Mouse (Mus musculus) liver (tissue): Measurements from ENCODE around the gene Il1rapl2.
A peak's percentile ranks its signal among the peaks of the same experiment; 100 is the strongest.

Experiments used
- DNase-seq: peaks from one replicate; pipeline ENCODE4 v3.0.0-alpha.2; 2020; ENCODE audit warnings: mixed read lengths

Gene Il1rapl2

DNA sequence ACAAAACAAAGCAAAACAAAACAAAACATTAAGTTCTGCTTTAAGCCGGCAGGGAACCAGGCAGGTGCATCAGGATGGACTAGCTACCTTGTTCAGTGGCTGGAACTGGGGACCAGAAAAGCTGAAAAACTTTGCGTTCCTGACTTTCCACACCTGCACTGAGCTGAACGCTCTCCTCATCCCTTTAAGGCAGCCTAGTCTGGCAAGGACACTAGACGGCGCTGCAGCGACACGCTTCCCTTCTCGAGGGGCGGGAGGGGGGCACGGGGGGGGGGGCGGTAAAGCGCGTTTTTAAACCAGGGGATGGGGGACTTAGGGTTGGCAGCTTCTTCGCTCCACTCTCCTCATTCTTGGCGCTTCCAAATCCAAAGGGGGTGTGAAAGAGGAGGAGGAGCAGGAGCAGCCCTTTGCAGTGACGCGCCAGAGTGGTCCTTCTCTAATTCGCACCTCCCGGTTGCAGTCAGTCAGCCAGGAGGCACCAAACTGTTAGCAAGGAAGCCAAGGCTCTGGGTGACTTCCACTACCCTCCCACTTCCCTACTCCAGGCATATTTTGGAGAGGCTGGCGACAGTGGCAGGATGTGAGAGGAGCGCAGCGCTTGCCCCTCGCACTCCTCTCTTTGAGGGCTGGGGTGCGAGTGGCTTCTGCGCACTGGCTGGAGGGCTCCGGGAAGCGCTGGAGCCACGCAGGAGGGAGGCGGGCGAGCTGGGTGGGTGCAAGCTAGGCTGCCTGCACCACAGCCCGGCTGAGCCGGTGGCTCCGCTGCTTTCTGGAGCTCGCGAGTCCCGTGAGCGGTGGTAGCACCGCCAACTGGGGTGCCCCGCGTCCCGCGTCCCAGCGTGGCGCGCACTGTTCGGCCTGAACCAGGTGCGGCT is at the start of gene Il1rapl2:
Gene Il1rapl2, plus strand, starts transcription at position 288 of the 875 bp plus-strand sequence.
- DNase-seq: peak; percentile 12

DNA sequence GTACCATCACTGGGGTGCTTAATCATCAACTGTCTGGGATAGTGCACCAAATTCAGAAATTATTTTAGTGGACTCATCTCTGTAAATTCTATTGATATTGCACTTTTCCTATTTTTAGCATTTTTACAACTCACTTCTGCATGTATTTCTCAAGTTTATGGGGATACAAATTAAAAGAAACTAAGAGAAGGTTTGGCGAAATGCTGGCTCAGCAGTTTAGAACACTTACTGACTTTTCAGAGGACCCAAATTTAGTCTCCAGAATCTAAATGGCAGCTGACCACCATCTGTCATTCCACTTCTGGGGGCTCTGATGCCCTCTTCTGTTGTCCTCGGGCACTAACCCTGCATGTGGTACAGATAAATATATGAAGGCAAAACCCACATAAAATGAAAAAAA is 22.1 kb upstream of the Il1rapl2 start:
- DNase-seq: no peak

DNA sequence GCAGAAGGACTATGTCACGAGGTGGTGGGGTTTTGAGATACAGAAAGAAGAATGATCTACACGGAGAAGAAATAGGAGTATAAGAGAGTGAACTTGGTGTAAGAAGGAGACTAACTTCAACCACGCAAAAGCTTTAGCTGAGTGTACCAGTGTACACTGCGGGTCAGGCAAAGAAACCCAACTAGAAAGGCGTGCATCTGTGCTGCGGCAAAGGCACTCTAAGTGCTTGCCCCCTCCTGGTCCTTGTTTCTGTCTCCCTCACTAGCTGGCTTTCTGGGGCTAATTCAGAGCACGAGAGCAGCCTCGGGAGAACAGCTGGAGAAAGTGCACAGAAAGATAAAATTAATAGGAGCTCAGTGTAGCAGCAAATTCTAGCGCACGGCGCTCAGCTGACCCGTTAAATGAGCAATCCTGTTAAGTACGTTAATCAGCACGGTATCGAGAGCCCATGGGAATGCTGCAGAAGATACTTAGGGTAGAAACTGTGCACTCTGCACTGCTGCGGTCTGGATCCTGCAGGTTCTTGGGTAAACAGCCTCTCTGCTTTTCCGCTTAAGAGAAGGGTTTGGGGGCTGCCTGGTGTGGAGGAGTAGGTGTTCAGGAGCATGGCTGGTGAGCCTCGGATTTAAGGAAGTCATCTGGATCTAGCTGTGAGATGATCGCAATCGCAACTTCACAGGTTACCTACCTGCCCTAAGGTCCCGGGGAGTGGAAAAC is 778 bp upstream of the Il1rapl2 start:
- DNase-seq: no peak

DNA sequence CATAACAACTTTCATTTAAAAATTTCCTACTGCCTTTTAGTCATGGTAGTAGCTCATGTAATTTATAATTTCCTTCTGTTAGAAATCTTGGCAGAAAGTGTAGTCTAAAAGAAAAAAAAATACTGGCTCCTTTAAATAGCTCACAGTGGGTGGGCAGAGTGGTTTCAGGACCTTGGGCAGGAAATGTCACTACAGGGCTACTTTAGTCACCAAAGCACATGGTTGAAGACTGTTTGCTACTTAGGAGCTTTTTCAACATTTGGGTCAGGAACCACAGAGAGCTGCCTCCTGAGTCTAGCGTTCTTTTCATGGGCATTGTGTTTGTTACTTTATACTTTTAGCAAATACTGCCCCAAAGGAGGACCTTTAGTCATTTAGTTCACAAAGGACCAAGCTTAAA is 12.2 kb downstream of the Il1rapl2 start:
- no peak for DNase-seq

DNA sequence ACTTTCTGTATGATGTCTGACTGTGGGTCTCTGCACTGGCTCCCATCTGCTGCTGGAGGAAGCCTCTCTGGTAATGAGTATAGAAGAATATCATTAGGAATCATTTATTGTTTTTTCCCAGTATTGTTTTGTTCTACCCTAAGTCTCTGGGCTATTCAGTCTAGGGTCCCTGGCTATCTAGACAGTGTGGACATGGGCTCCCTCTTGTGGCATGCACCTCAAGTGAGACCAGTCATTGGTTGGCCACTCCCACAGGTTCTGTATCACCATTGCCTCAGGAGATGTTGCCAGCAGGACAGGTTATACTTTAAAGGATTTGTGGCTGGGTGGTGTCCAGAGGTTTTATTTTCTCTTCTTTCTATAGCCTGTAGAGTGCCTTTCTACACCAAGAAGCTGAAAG is 50.3 kb downstream of the Il1rapl2 start:
- no peak for DNase-seq

DNA sequence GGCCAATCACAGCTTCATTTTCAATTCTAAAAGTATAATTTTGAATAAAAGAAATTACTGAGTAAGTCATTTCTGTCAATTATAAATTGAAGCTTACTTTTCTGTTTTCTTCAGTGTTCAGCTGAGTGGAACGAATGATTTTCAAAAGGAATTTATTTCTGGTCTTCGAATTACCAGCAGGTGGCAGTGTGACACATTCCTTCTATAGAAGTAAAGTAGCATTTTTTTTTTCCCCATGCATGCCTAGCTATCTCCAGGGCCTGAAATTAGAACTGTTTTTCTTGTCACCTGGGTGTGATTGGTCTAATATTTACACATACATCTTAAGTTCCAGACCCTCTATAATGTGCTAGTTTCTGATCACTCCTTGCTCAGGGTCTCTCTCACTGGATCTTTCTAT is 96.6 kb downstream of the Il1rapl2 start:
- DNase-seq: no peak

DNA sequence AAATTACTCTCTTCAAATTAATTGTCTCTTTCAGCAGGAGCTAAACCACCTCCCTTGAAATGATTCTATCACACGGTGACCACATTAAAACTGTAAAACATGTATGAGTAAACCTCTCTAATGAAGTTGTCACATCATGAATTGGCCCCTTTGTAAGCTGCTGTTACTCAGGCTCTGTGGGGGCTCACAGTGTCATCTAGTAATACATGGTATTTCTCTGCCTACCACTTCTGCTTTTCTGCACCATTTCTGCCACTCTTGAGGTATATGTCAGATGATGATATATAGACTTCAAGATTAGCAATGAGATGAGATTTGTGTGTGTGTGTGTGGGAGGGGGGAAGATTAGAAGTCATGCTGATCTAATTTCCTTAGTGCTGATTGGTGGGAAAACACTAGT is 117.6 kb downstream of the Il1rapl2 start:
- DNase-seq: no peak

DNA sequence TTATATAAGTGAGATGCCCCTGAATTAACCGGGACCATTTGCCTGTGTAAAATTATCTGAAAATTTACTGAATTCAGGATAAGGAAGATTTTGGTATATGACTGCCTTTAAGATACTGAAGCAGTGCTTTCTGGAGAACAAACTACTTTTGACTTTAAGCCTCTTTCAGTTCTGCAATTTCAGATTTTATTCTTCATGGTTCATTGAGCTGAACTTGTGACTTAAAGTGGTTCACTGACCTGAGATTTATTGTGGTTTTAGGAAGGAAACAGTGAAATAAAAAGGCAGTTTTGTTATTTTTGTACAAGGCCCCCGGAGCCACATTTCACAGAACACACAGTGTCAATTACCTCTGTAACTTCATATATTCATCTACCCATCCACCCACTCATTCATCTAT is 129.6 kb downstream of the Il1rapl2 start:
- DNase-seq: no peak

DNA sequence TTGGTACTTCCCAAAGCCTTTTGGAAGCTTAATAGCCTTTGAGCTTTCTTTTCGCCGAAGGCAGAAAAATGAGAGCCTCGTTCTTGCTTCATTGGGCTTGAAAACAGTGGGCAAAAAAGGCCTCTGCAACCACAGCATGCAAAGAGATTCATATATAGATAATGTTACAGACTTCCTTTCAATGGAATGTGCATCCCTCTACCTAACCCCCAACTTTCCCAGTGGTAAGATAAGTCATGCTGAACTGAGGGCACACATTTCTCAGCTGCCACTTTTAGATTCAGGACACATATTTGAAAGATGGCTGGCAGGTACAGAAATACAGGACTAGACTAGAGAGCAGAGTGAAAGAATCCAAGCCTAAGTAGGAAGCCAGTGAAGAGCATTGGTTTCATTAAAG is 185.1 kb downstream of the Il1rapl2 start:
- DNase-seq: no peak

DNA sequence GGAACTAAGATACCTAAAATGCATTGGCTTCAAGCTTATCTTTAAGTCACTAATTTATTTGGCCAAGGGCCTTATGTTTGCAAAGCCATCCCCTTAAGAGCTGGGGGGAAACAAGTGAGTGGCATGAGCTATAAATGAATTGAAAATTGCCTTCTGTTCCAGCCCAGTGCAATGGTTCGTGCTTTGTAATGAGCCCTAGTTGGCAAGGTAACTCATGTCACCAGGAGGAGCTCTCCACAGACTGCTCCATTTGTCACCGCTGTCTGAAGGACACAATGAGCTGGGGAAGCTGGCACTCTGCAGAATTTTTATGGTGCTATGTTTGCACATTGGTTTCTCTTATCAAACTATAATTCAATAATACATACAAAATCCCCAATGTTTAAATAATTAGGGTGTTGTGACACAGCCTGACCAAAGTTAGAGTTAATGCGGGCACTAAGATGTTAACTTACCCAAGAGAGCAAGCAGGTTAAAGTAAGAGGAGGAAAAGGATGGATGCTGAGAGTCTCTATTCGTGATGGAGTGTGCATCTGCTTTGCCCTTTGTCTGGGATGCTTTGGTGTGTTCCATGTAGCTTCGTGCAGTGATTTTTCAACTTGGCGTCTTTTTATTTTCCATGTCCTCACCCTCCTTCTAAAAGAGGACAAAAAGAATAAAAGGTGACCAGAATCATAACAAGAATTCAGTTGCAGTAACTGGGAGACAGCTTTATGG is 235.2 kb downstream of the Il1rapl2 start:
- no peak for DNase-seq

DNA sequence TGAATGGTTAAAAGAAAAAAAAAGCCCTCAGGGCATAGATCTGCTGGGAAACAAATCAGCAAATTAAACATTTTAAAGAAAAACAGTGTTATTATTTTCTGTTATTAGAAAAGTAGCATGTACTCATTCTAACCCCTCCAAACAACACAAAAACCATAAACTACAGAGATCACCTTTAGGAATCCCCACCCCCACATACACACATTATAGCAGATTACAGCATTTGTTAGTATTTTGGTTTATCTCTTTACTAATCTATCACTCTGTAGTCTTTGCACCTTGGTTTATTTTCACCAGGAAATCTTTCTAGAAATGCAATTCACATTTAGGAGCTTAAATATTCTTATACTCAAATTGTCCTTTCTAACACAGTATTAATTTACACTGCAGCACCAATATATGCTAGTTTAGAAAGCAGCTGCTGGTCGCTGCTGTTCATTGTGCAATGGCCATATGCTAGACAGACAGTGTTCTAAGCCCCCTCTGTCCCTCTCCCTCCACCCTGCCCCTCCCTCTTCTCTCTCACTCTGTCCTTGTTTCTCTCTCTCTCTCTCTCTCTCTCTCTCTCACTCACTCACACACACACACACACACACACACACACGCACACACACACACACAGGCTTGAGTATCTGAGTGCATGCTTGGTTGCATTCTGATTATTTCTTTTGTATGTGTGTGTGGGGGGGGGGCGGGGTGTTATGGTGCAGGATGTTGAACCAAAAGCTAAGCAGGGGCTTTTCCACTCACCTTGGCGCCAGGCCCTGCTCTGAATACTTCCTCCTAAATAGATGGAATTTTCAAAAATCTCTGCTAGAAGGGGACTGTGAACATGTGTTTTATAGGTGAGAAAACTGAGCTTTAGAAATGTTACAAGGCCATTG is 236.1 kb downstream of the Il1rapl2 start:
- no peak for DNase-seq

DNA sequence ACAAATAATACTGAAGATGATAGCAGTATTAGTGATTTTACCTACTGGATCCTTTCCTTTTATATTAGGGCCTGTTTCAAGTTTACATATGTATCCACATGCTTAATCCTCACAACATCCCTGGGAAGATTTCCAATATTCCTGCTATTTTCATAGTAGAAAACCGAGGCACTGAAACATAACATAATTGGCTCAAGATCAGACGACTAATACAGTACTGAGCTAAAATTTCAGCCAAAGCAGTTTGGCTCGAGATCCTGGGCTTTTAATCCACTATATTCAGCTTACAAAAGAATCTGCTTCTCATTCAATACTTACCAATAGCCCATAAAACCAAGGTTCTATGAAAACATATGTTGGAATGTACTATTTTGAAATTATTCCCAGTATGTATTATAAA is 239.1 kb downstream of the Il1rapl2 start:
- DNase-seq: no peak

DNA sequence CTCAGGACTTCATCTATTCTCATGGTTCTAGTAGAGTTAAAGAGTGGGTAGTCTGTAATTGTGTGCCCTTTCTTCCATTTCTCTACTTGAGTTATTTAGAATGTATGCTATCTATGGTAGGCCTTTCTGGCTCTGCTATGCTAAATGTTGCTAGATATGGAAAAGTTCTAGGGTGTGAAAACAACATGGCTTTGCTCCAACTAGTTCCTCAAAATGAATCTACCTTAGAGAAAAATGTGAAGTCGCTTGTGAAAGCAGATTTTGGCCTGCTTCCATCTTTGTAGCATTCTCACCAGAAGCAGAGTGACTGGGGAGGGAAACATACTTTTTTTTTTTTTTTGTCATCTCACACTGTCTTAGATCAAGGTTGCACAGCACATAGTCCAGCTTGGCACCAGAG is 241.7 kb downstream of the Il1rapl2 start:
- DNase-seq: no peak

DNA sequence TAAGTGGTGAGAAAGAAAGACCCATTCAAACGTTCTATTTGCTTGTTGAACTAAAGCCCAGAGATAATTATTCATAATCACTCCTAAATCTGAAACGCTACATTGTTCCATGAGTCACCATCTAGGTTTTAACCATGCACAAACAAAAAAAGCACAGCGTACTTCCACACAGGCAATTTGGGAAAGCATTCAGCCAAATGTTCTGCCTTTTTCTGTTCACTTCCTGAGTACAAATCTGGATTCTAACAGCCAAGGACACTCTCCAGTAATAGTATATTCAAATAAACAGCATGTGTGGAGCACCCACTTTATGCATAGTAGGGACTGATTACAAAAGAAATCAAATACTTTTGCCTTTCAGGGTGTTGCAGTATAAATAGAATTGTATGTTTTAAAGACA is 278.5 kb downstream of the Il1rapl2 start:
- DNase-seq: no peak

DNA sequence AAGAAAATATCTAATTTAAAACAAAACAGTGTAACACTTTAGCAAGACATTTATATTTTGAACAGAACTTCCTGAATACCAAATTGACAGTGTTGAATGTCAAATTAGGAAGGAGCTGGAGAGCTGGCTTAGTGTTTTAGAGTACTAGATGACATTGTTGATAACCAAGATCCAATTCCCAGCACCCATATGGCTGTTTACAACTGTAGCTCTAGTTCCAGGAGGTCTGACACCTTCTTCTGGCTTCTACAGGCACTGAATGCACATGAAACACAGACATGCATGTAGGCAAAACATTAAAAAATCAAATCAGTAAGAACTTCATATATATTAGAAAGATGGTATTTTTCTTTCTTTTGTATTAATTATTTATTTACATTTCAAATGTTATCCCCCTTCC is 353.1 kb downstream of the Il1rapl2 start:
- DNase-seq: no peak

DNA sequence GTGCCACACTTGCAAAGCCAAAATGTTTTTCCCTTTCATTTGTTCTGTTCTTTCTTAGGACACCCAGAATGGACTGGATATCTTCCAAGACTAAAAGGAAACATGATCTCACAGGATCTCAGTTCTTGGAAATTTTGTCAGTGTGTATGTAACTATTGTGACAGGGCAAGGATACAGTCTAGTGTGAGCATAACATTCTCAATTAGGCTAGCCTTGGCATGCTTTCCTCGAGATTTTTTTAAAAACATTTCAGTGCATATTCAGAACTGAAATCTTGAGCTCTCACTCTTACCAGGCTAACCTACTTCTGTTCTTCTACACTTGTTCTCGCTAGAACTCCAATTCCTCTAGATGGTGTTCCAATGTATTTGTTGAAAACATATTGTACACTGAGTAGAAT is 356.4 kb downstream of the Il1rapl2 start:
- no peak for DNase-seq

DNA sequence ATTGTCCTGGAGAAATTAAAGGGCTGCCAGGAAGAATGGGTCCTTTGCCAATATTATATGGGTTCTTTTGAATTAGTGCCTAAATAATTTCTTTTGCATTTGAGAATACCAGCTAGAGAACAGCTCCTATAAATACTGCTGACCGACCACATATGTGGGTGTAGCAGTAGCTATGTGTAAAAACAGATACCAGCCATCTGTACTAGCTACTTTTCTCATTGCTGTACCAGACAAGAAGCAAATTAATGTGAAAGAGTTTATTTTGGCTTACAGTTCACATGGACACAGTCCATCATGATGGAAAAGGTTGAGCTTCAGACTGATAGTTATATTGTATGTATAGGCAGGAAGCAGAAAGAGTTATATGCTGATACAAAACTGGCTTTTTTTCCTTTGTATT is 377.3 kb downstream of the Il1rapl2 start:
- DNase-seq: no peak

DNA sequence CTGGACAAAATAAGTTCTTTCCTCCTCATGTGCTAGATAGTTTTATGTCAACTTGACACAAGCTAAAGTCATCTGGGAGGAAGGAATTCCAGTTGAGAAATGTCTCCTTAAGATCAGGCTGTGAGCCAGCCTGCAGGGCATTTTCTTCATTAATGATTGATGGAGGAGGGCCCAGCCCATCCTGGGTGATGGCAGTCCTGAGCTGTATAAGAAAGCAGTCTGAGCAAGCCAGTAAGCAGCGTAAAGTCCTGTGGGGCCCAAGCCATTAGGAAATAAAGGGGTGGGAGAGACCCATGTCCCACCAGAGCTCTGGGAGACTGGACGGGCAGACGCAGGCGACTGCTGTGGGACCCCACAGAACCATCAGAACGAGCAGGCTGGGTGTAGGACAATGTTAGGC is 400.9 kb downstream of the Il1rapl2 start:
- no peak for DNase-seq

DNA sequence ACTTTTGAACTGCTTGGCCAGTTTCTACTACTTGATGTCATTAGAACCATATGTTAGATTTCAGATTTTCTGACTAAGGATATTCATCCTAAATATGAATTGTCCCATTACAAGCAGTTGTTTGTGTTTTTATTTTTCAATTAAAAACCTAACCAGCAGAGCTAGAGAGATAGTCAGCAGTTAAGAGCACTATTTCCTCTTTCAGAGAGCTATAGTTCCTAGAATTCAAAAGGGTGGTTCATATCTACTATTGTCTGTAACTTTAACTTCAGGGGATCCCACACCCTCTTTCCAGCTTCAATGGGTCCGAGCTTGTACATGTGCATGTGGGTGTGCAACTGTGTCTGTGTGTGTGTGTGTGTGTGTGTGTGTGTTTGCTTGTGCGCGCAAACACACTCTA is 472.7 kb downstream of the Il1rapl2 start:
- DNase-seq: no peak

DNA sequence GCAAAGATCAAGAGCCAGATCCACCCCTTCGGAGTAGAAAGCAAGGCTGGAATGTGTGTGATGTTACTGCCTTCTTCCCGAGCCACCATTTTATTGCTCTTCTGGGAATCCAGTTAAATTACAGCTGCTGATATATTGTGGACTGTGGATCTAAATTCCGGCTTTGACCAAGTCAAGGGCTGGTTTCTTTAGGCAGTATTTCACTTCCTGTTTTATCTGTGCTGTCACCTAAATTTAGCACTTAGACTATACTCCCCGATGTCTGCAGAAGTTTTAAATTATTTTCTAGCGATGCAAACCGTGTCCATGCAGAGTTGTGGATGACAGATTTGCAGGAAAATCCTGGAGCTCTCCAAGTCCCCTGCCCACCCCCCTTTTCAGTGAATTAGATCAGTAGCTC is 533.5 kb downstream of the Il1rapl2 start:
- DNase-seq: no peak

DNA sequence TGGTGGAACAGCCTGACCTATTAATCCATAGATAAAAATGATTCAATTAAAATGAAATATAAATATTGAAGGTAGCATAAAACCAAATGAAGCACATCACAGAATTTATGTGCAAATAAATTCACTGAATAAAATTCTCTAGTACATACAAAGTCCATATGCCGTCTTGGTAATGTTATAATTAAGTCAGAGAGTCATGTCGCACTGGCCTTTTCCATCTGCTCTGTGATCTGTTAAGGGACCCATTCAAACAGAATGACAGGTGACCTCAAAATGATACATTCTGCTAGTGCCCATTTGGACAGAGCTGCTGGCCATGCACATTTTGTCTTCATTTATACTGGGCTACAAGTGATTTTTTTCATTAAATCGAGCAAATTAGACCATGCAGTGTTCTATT is 534.3 kb downstream of the Il1rapl2 start:
- DNase-seq: no peak

DNA sequence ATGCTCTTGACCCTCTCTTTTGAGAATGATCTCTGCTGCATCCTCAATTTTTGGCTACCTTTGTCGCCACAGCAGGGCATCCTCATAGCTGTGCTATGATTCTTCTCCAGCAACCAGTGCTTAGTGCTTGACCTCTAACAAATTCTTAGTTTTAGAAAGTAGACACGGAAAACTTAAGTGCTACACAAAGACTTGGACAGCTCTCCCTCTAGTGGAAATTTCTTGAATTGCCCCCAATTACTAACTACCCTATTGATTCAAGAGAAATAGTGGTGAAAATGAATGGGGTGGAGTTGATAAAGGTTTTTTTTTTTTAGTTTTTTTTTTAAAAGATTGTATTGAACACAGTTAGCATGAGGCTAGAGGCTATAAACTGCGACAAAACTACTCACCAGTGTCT is 599.7 kb downstream of the Il1rapl2 start:
- no peak for DNase-seq

DNA sequence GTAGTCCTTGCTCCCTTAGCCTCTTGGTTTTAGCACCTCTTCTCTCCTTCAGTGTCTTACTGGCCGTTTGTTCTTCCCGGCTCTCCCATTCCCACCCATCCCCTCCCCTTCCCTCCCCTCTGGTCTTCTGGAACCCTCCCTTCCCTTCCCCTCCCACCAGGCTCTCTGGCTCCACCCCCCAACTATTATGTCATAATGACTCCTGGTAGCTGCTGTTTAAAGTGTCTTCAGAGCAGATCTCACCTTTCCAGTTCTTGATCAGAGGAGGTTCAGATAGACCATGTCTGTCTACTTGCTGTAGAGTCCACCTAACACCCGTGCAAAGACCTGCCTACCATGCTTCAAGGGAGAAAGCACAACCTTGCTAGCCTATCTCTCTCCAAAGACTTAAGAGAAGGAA is 639.1 kb downstream of the Il1rapl2 start, which contains the start of gene Tex13a:
Gene Tex13a, minus strand, starts transcription at position 101 of the 400 bp plus-strand sequence.
- no peak for DNase-seq
